Mouse (Mus musculus) forebrain, postnatal 0 days (tissue): Measurements from ENCODE around the gene Trim8. TPM values are rescaled to one million over a fixed set of nuclear protein-coding genes. Genes with fewer than 3 reads are reported as not detected.

Experiments used
- ATAC-seq: fragments of 200-750 bp; cut with Nextera tagmentation; 2 replicates; pipeline ENCODE4 v1.8.0; 2017; ENCODE audit warnings: mild to moderate bottlenecking, moderate library complexity
- DNase-seq: peaks from one replicate; pipeline ENCODE4 v3.0.0-alpha.2; 2015
- H3K27ac ChIP-seq: fragments of 300-500 bp; sonication (generic); 2 replicates; pipeline ENCODE4 v1.5.1; 2014; ENCODE audit warnings: low read depth, mild to moderate bottlenecking, antibody characterized with exemption, low read length, moderate library complexity, mixed read lengths
- H3K27me3 ChIP-seq: fragments of 300-500 bp; sonication (generic); 2 replicates; pipeline ENCODE4 v1.6.1; 2014; ENCODE audit warnings: mild to moderate bottlenecking, low read length, mixed read lengths; ENCODE audit not compliant: insufficient read depth
- H3K36me3 ChIP-seq: fragments of 300-500 bp; sonication (generic); 2 replicates; pipeline ENCODE4 v1.6.1; 2014; ENCODE audit warnings: mild to moderate bottlenecking, moderate library complexity; ENCODE audit not compliant: insufficient read depth
- H3K4me1 ChIP-seq: fragments of 300-500 bp; sonication (generic); 2 replicates; pipeline ENCODE4 v1.6.1; 2014; ENCODE audit warnings: antibody characterized with exemption; ENCODE audit not compliant: insufficient read depth
- H3K4me2 ChIP-seq: fragments of 300-500 bp; sonication (generic); 2 replicates; pipeline ENCODE4 v1.6.1; 2014; ENCODE audit warnings: low read depth, mild to moderate bottlenecking, moderate library complexity
- H3K4me3 ChIP-seq: fragments of 300-500 bp; sonication (generic); 2 replicates; pipeline ENCODE4 v1.5.1; 2014; ENCODE audit warnings: low read depth, low read length, mixed read lengths
- H3K9ac ChIP-seq: fragments of 300-500 bp; sonication (generic); 2 replicates; pipeline ENCODE4 v1.6.1; 2014; ENCODE audit warnings: mild to moderate bottlenecking
- H3K9me3 ChIP-seq: fragments of 300-500 bp; sonication (generic); 2 replicates; pipeline ENCODE4 v1.6.1; 2016; ENCODE audit warnings: low read length
- CTCF ChIP-seq: sonication (generic); IDR thresholded peaks from 2 replicates; pipeline ENCODE4 v1.5.1; 2016; ENCODE audit warnings: antibody characterized with exemption, control low read depth, low read depth
- WGBS: fragments of 180-500 bp; shearing (Covaris S2); extraction: QIAGEN DNeasy Blood & Tissue Kit; methylation state at CpG from one replicate; pipeline ENCODE4 v1.1.7; 2014; 5-methylcytosine and 5-hydroxymethylcytosine counted together
- polyA plus RNA-seq: library from polyadenylated mRNA; unstranded; fragments of >200 nt; fragmentation: Nextera tagmentation; extraction: Ambion mirVana; gene quantifications from 2 replicates; pipeline ENCODE4 v1.2.1, GENCODE M21; 2015
- total RNA-seq: library from RNA; depleted of rRNA; stranded (reverse); fragments of >200 nt; gene quantifications from 2 replicates; pipeline ENCODE4 v1.2.3, GENCODE M21; 2014

The Trim8 gene
- total and polyA plus RNA-seq, 2 experiments from 2014 or later: 28.2 to 76.5 TPM

GRCm38 (mm10) chr19:46467051-46467503 is 34.4 kb upstream of the Trim8 start:
- Histone ChIP-seq H3K4me1 (no peaks in the 10 kb centered on the region), H3K27me3 (no peaks in the 10 kb centered on the region), H3K27ac (no peak overlapping the region), H3K36me3 (no peaks in the 10 kb centered on the region), H3K9me3 (no peaks in the 10 kb centered on the region), H3K9ac (no peak overlapping the region), H3K4me3 (no peak overlapping the region), H3K4me2 (no peak overlapping the region)
- TF ChIP-seq CTCF: no peak
- 78% methylated on average over 3 of the region's 3 CpGs for WGBS
- no peak for ATAC-seq
- DNase-seq: no peak

GRCm38 (mm10) chr19:46470364-46471240 is 30.9 kb upstream of the Trim8 start:
- Histone ChIP-seq H3K9me3 (no peaks in the 10 kb centered on the region), H3K27ac (peak overlapping the region; percentile 46), H3K9ac (no peak overlapping the region), H3K36me3 (0 out of 2 replicates have a peak, but pooled peaks cover 25% of the 10 kb centered on the region), H3K4me2 (no peak overlapping the region), H3K4me3 (no peak overlapping the region), H3K27me3 (no peaks in the 10 kb centered on the region), H3K4me1 (no peaks in the 10 kb centered on the region)
- peak; percentile 47 for ATAC-seq
- WGBS: 48% methylated on average over 17 of the region's 17 CpGs
- no peak for TF ChIP-seq CTCF
- peak; percentile 11 for DNase-seq

GRCm38 (mm10) chr19:46471324-46472093 is 30.0 kb upstream of the Trim8 start:
- Histone ChIP-seq H3K9ac (no peak overlapping the region), H3K27me3 (no peaks in the 10 kb centered on the region), H3K9me3 (no peaks in the 10 kb centered on the region), H3K27ac (peak overlapping the region; percentile 46), H3K4me3 (no peak overlapping the region), H3K36me3 (0 out of 2 replicates have a peak, but pooled peaks cover 29% of the 10 kb centered on the region), H3K4me1 (no peaks in the 10 kb centered on the region), H3K4me2 (no peak overlapping the region)
- TF ChIP-seq CTCF: no peak
- peak; percentile 13 for DNase-seq
- ATAC-seq: peak; percentile 74
- WGBS: 19% methylated on average over 10 of the region's 10 CpGs

DNA sequence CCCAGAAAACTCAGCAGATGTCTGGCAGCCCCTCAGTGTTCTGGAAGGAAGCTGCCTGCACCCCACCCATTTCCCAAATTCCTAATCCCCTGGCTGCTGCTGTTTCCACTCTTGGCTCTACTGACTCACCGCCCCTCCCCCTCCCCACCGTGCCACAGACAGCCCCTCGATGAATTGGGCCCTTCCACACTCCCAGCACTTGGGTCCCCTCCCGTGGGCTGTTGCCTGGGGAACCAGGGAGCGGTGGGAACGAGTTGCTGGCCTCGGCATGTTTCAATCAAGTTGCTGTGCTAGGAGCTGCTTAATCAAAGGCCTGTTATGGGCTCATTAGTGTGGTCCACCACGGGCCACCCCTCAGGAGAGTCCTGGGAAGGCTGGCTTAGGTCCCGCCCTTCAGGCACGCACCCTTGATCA is 24.1 kb upstream of the Trim8 start:
- ATAC-seq (peak; percentile 79), DNase-seq (peak; percentile 14)

DNA sequence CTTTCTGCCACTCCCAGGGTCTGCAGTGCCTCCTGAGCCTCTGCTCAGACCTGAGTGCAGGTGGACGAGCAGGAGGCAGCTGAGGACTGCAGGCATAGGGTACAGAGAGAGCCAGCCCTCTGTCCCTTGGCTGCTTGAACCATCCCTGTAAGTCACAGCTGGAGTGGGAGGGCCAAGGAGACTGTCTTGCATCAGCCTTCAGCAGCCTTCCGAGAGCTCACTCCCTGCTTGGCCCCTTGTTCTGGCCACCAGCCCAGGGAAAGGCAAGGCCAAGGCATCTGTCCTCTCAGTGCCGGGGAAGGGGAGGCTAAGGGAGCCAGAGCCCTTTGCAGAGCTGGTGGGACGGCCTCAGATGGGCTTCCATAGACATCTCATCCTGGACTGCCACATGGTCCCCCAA is 23.3 kb upstream of the Trim8 start:
- no peaks in the 10 kb centered on the region for H3K9me3 ChIP-seq
- ATAC-seq (no peak), DNase-seq (no peak)
- H3K27ac ChIP-seq: peak overlapping the region; percentile 21; the same call in 1 of the 2 replicates
- H3K4me3 ChIP-seq: no peak overlapping the region
- H3K9ac ChIP-seq: no peak overlapping the region
- TF ChIP-seq CTCF: no peak
- H3K36me3 ChIP-seq: peaks cover 48% of the 10 kb centered on the region
- no peaks in the 10 kb centered on the region for H3K4me1 ChIP-seq
- H3K27me3 ChIP-seq: no peaks in the 10 kb centered on the region
- 67% methylated on average over 4 of the region's 4 CpGs for WGBS
- H3K4me2 ChIP-seq: no peak overlapping the region

More for the DNA sequence above, 24.1 kb upstream of the Trim8 start:
- no peak overlapping the region for H3K4me3 ChIP-seq
- H3K9me3 ChIP-seq: no peaks in the 10 kb centered on the region
- H3K36me3 ChIP-seq: peaks cover 53% of the 10 kb centered on the region
- WGBS: 31% methylated on average over 10 of the region's 10 CpGs
- no peak overlapping the region for H3K4me2 ChIP-seq
- no peak overlapping the region for H3K27ac ChIP-seq
- H3K27me3 ChIP-seq: no peaks in the 10 kb centered on the region
- H3K4me1 ChIP-seq: no peaks in the 10 kb centered on the region
- no peak for TF ChIP-seq CTCF
- no peak overlapping the region for H3K9ac ChIP-seq

DNA sequence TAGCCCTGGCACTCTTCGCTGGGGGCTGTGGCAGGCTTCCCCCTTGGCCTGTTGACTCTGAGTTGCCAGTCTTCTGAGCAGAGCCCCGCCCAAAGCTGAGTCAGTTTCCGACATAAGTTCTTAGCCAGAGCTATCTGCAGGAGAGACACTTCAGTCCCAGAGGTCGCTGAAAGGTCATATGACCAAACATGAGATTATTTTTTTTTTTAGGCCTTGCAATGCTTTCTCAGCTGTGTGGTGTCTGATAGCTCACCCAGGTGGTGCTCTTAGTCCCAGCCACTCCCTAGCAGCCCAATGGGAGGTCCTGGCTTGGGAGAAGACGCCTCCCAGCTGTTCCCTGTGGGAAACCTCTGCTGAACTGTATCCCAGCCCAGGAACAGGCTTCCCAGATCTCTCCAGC is 22.7 kb upstream of the Trim8 start:
- no peak for TF ChIP-seq CTCF
- Histone ChIP-seq H3K4me3 (no peak overlapping the region), H3K4me1 (peaks cover 3% of the 10 kb centered on the region; the same call in 1 of the 2 replicates), H3K27ac (no peak overlapping the region), H3K36me3 (peaks cover 45% of the 10 kb centered on the region), H3K9me3 (no peaks in the 10 kb centered on the region), H3K27me3 (no peaks in the 10 kb centered on the region), H3K4me2 (no peak overlapping the region), H3K9ac (no peak overlapping the region)
- ATAC-seq (no peak), DNase-seq (no peak)
- WGBS: 87% methylated on average over 5 of the region's 5 CpGs
